Mouse (Mus musculus) forebrain, embryonic 16.5 days (tissue): ENCODE measurements around the gene Bst1. TPM values are rescaled to one million over a fixed set of nuclear protein-coding genes. Genes with fewer than 3 reads are reported as not detected.

Experiments used
- polyA plus RNA-seq: library from polyadenylated mRNA; unstranded; fragments of >200 nt; fragmentation: Nextera tagmentation; extraction: Ambion mirVana; gene quantifications from 2 replicates; pipeline ENCODE4 v1.2.1, GENCODE M21; 2015

Gene Bst1
- polyA plus RNA-seq, 1 experiment from 2014 or later = not detected

Other genes starting within 250 kb of the Bst1 start
- gene Cc2d2a, start 156.5 kb upstream of the Bst1 start, polyA plus RNA-seq = 7.8 and 9.8 TPM in 2 replicates
- gene Fbxl5, start 2.8 kb downstream of the Bst1 start, polyA plus RNA-seq = 81.4 and 88.2 TPM in 2 replicates
- gene Cd38, start 49.7 kb downstream of the Bst1 start, polyA plus RNA-seq = 2.4 and 2.9 TPM in 2 replicates
- gene Gm7879, start 94.3 kb downstream of the Bst1 start, polyA plus RNA-seq = not detected in 2 replicates
- 7.9 and 10.0 TPM in 2 replicates for gene Fgfbp1, start 162.9 kb downstream of the Bst1 start, polyA plus RNA-seq